Mouse (Mus musculus): ENCODE measurements around the gene Jak3. TPM values are rescaled to one million over a fixed set of nuclear protein-coding genes. Genes with fewer than 3 reads are reported as not detected.
"Not testable (repeated sequence)": the region's sequence is repeated elsewhere in the genome, so short reads cannot be mapped to it uniquely, and the experiment has no call there.

The Jak3 gene
- polyA plus RNA-seq, 1 experiment, result 1.5 TPM

DNA sequence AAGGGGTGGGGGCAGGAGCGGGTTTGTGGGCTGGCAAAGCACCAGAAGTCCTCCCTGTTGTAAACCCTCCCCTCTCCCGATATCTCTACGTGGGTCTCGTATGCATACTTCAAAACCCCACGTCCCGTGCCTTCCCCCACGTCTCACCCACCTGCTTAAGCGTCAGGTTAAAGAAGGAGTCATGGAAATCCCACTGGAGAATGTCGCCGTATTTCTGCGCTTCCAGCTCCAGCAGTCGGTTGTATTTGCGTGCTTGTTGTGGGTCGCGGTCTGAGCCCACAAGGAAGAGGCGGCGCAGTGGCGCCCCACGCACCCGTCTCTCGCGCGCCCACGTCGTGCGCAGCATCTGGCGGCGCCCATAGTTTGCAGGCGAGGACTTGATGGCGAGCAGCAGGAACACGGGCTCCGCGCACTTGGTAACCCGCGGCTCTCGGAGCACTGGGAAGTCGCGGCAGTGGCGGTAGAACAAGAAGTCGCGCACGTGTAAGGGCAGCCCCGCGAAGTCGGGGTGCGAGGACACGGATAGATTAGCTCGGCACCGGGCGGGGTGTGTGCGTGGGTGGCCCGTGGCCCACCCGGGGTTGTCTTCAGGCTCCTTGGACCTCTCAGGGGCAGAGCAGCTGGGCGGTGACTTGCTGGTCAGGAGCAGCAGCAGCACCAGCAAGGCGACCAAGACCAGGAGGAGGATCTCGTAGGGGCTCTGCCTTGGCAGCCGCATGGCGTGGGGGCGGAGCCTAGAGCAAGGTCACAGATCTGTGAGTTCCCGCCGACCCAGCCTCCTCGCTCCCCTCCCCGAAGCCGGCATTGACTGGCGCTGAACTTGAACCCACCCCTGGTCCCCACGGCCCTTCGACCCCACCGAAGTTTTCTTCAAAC is 17.3 kb downstream of the Jak3 start:
- H3K27me3 ChIP-seq (ENCODE audit: control insufficient read depth, insufficient read depth, insufficient read length), result peaks cover 51% of the 10 kb centered on the region
- no peaks in the 10 kb centered on the region for H3K79me2 ChIP-seq (ENCODE audit: control insufficient read depth, insufficient read depth)
- no peaks in the 10 kb centered on the region for H3K36me3 ChIP-seq (ENCODE audit: control insufficient read depth, insufficient read depth)
- H3K4me2 ChIP-seq (ENCODE audit: low read depth), result no peak overlapping the region
- H3ac ChIP-seq (ENCODE audit: control insufficient read depth, insufficient read length), result no peak overlapping the region
- no peak overlapping the region for H3K4me3 ChIP-seq
- TF ChIP-seq MYOG (IDR thresholded peaks at IDR 0.05; ENCODE audit: control insufficient read depth in 1 of 3, insufficient read depth in 1 of 3, insufficient read length in 2 of 3, low read depth in 2 of 3) (no peak), TCF3 (IDR thresholded peaks at IDR 0.05; ENCODE audit: insufficient read length, low read depth) (no peak), SRF (IDR thresholded peaks at IDR 0.05; ENCODE audit: control insufficient read depth, insufficient read length, low read depth) (no peak)

DNA sequence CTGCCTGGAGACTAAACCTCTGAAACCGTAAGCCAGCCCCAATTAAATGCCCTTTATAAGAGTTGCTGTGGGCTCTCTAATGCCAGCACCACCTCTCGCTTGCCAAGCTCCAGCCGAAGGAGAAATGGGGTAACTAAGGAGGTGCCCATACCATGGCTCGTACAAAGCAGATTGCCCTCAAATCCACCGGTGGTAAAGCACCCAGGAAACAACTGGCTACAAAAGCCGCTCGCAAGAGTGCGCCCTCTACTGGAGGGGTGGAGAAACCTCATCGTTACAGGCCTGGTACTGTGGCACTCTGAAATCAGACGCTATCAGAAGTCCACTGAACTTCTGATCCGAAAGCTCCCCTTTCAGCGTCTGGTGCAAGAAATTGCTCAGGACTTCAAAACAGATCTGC is 19.4 kb downstream of the Jak3 start:
- not testable (repeated sequence) for H3K36me3 ChIP-seq (ENCODE audit: control insufficient read depth, insufficient read depth); H3K79me2 ChIP-seq (ENCODE audit: control insufficient read depth, insufficient read depth); H3K4me2 ChIP-seq (ENCODE audit: low read depth); H3K4me3 ChIP-seq; H3ac ChIP-seq (ENCODE audit: control insufficient read depth, insufficient read length)
- peaks cover 36% of the 10 kb centered on the region for H3K27me3 ChIP-seq (ENCODE audit: control insufficient read depth, insufficient read depth, insufficient read length)

DNA sequence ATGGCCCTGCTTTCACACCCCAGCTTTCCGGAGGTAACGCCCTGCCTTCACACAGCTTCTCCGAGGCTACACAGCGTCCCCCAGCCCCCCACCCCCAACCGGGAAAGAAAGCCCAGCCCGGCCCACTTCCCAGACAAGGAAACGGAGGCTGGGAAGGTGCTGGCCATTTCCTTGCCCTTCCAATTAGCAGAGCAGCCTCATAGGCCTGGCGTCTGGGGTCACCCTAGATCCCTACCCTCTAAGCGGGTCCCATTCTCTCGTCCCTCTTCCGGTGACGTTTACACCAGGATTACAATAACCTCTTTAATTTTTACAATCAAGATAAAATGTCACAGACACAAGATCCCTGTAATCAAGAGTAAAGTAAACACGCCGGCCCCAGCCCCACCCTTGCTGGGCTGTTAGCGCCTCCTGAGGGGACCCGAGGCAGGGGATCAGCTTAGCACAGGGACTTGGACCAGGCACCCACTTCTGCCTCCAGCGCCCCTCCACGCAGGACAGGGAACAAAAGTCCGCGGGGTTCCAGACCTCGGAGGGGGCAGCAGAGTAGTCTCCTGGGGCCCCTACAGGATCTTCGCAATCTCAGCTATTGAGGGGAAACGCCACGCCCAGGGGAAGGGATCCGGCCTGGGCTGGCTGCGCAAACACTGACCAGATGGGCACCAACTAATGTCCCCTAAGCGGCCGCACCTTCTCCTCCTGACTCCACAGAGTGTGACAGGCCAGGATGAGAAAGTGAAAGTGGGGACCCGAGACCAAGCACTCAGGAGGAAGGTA is 24.6 kb downstream of the Jak3 start:
- no peaks in the 10 kb centered on the region for H3K79me2 ChIP-seq (ENCODE audit: control insufficient read depth, insufficient read depth)
- no peak overlapping the region for H3ac ChIP-seq (ENCODE audit: control insufficient read depth, insufficient read length)
- no peak overlapping the region for H3K4me3 ChIP-seq
- TF ChIP-seq POLR2A (IDR thresholded peaks at IDR 0.05; ENCODE audit: insufficient read length, low read depth) (no peak), TCF3 (IDR thresholded peaks at IDR 0.05; ENCODE audit: insufficient read length, low read depth) (no peak)
- peaks cover 6% of the 10 kb centered on the region for H3K27me3 ChIP-seq (ENCODE audit: control insufficient read depth, insufficient read depth, insufficient read length)
- no peaks in the 10 kb centered on the region for H3K36me3 ChIP-seq (ENCODE audit: control insufficient read depth, insufficient read depth)
- peak overlapping the region; percentile 38 for H3K4me2 ChIP-seq (ENCODE audit: low read depth)

DNA sequence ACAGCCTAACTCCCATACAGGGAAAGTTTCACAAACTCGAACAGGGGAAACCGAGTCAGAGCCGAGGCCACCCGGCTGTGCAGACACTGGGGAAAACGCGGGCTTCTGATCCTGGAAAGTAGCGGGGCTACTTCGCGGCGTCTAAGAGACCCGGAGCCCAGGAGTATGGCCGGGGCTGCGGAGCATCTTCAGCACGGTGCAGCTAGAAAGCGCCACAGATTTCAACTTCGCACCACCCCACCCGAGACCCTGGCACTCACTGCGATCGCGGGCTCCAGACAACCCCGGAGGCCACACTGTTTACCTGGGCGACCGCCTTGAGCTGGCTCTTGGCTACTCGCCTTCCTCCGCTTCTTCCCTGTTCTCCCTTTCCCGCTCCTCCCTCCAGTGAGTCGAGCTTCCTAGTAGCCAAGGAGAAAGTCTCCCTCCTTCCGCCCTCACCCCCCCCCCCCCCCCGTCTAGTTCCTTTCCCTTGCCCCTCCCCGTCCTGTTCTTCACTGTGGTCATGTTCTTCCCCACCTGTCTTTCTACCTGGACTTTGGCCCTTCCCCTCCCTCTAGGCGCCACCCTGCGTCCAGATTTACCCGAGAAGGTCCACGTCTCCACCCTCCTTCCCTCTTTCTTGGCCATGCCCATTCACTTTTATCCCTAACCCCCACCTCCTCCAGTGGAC is 25.5 kb downstream of the Jak3 start, which contains the start of gene B3gnt3:
TSS of gene B3gnt3 (minus strand) at position 376 of the 673 bp plus-strand sequence.
- Histone ChIP-seq H3K79me2 (ENCODE audit: control insufficient read depth, insufficient read depth) (no peaks in the 10 kb centered on the region), H3K27me3 (ENCODE audit: control insufficient read depth, insufficient read depth, insufficient read length) (peaks cover 6% of the 10 kb centered on the region), H3ac (ENCODE audit: control insufficient read depth, insufficient read length) (no peak within 1 kb of the TSS), H3K36me3 (ENCODE audit: control insufficient read depth, insufficient read depth) (no peaks in the 10 kb centered on the region), H3K4me3 (no peak within 1 kb of the TSS), H3K4me2 (ENCODE audit: low read depth) (peak within 1 kb of the TSS; percentile 38)
- TF ChIP-seq TCF3 (IDR thresholded peaks at IDR 0.05; ENCODE audit: insufficient read length, low read depth) (no peak), MYOG (IDR thresholded peaks at IDR 0.05; ENCODE audit: control insufficient read depth in 1 of 3, insufficient read depth in 1 of 3, insufficient read length in 2 of 3, low read depth in 2 of 3) (no peak), MYOD1 (IDR thresholded peaks at IDR 0.05; ENCODE audit: control insufficient read depth in 1 of 3, insufficient read length in 2 of 3, low read depth in 2 of 3) (no peak), MAX (IDR thresholded peaks at IDR 0.05; ENCODE audit: low read depth) (no peak), POLR2AphosphoS2 (IDR thresholded peaks at IDR 0.05; ENCODE audit: insufficient read length, low read depth) (no peak), TCF12 (IDR thresholded peaks at IDR 0.05; ENCODE audit: insufficient read depth, poor library complexity, severe bottlenecking) (no peak), SRF (IDR thresholded peaks at IDR 0.05; ENCODE audit: control insufficient read depth, insufficient read length, low read depth) (no peak), CEBPB (IDR thresholded peaks at IDR 0.05; ENCODE audit: insufficient read depth, poor library complexity, severe bottlenecking) (no peak), E2F4 (IDR thresholded peaks at IDR 0.05; ENCODE audit: insufficient read depth) (no peak), REST (IDR thresholded peaks at IDR 0.05; ENCODE audit: insufficient read depth, insufficient read length) (no peak), POLR2A (IDR thresholded peaks at IDR 0.05; ENCODE audit: insufficient read length, low read depth) (no peak)

DNA sequence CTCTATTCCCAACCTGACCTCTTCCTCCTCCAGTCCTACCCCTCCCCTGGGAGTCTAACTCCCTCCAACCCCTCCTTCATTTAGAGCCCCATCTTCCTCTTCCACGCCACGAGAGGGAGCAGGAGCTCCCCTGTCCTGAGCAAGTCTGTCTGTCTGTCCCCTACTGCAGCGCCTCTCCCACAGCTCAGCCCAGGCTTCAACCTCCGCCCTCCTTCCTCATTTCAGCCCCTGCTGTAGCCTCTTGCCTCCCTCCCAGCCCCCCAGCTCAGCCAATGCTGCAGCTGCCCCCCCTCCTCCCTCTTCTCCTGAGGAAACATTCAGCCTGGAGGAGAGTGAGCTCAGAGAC is 26.0 kb downstream of the Jak3 start:
- H3ac ChIP-seq (ENCODE audit: control insufficient read depth, insufficient read length), result no peak overlapping the region
- no peak for TF ChIP-seq TCF12 (IDR thresholded peaks at IDR 0.05; ENCODE audit: insufficient read depth, poor library complexity, severe bottlenecking)
- no peak for TF ChIP-seq MYOD1 (IDR thresholded peaks at IDR 0.05; ENCODE audit: control insufficient read depth in 1 of 3, insufficient read length in 2 of 3, low read depth in 2 of 3)
- no peak for TF ChIP-seq REST (IDR thresholded peaks at IDR 0.05; ENCODE audit: insufficient read depth, insufficient read length)
- TF ChIP-seq E2F4 (IDR thresholded peaks at IDR 0.05; ENCODE audit: insufficient read depth), result no peak
- no peaks in the 10 kb centered on the region for H3K36me3 ChIP-seq (ENCODE audit: control insufficient read depth, insufficient read depth)
- H3K79me2 ChIP-seq (ENCODE audit: control insufficient read depth, insufficient read depth), result no peaks in the 10 kb centered on the region
- no peak overlapping the region for H3K4me2 ChIP-seq (ENCODE audit: low read depth)
- H3K4me3 ChIP-seq, result no peak overlapping the region
- H3K27me3 ChIP-seq (ENCODE audit: control insufficient read depth, insufficient read depth, insufficient read length), result peaks cover 6% of the 10 kb centered on the region

Data from myocyte (in vitro differentiated cells).